Mouse (Mus musculus): Measurements from ENCODE around the gene Tceanc2.

- no peak for TF ChIP-seq CTCF (IDR thresholded peaks at IDR 0.05; ENCODE audit: control insufficient read depth, insufficient read depth, insufficient read length)
- no peak for TF ChIP-seq MAX (IDR thresholded peaks at IDR 0.05)
- TF ChIP-seq FOSL1 (IDR thresholded peaks at IDR 0.05; ENCODE audit: insufficient read depth, low read length, poor library complexity, severe bottlenecking): no peak
- no peak for TF ChIP-seq MYOD1 (IDR thresholded peaks at IDR 0.05; ENCODE audit: control insufficient read depth, insufficient read length, low read depth)
- TF ChIP-seq USF1 (IDR thresholded peaks at IDR 0.05; ENCODE audit: low read depth): peak; percentile 33
These were observed 80.0 kb downstream of the Tceanc2 start for GRCm38 (mm10) chr4:107098791-107099525.
